Mouse (Mus musculus) left cerebral cortex, postnatal 10 days (tissue): ENCODE data around the gene Gm47995. TPM values are rescaled to one million over a fixed set of nuclear protein-coding genes. Genes with fewer than 3 reads are reported as not detected.
"Not testable (repeated sequence)": the region's sequence is repeated elsewhere in the genome, so short reads cannot be mapped to it uniquely, and the experiment has no call there.

Experiments
- DNase-seq, 2 experiments: peaks; one replicate each; pipeline ENCODE4 v3.0.0; 2021 to 2022; ENCODE audit warnings: low spot score in 2 of 2, mixed read lengths in 1 of 2; ENCODE audit errors: extremely low spot score in 1 of 2
- intact Hi-C: fragments of 180-260 bp; cut with DNase I; formaldehyde crosslinking; loops from one replicate; pipeline ENCODE4 v1.15.1; 2025
- total RNA-seq, 2 experiments: library from RNA; stranded (reverse); gene quantifications; 2 replicates each; pipeline ENCODE4 v1.2.3; 2021

The Gm47995 gene
- total RNA-seq: not detected

- DNase-seq, intact Hi-C loops: not testable (repeated sequence)
These were observed at the start of gene Gm47995 for GRCm38 (mm10) chr1:151198120-151198519. Gm47995 (plus strand) TSS chr1:151198448.

GRCm38 (mm10) chr1:151150211-151150610 is 48.0 kb upstream of the Gm47995 start:
- intact Hi-C loops: loop anchor here (5.0 kb wide), 1 partner anchor 68 kb away; no protein-coding TSS in a partner anchor
- no peak for DNase-seq

GRCm38 (mm10) chr1:151151089-151151488 is 47.2 kb upstream of the Gm47995 start:
- intact Hi-C loops: loop anchor here (5.0 kb wide), 1 partner anchor 69 kb away; no protein-coding TSS in a partner anchor
- DNase-seq: no peak

GRCm38 (mm10) chr1:151153056-151153652 is 45.1 kb upstream of the Gm47995 start:
- no peak for DNase-seq
- intact Hi-C loops: loop anchor here (5.0 kb wide), 1 partner anchor 71 kb away; no protein-coding TSS in a partner anchor

GRCm38 (mm10) chr1:151154131-151154530 is 44.1 kb upstream of the Gm47995 start:
- intact Hi-C loops: loop anchor here (5.0 kb wide), 1 partner anchor 72 kb away; no protein-coding TSS in a partner anchor
- not testable (repeated sequence) for DNase-seq

DNA sequence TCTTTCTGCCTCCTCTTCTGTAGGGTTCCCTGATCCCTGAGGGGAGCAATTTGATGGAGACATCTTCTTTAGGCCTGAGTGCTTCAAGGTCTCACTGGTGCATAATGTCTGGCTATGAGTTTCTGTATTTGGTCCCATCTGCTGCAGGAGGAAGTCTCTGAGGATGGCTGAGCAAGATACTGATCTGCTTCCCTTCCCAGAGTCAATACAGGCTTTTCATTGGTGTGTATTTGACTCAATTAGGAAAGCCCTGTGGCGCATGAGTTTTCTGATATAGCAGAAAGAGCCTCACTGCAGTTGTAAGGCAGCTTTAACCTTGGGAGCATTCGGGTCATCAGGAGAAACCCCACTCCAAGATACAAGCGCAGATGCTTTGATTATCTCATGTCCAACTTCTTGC is 42.1 kb upstream of the Gm47995 start:
- no peak for DNase-seq
- intact Hi-C loops: no loop called here

DNA sequence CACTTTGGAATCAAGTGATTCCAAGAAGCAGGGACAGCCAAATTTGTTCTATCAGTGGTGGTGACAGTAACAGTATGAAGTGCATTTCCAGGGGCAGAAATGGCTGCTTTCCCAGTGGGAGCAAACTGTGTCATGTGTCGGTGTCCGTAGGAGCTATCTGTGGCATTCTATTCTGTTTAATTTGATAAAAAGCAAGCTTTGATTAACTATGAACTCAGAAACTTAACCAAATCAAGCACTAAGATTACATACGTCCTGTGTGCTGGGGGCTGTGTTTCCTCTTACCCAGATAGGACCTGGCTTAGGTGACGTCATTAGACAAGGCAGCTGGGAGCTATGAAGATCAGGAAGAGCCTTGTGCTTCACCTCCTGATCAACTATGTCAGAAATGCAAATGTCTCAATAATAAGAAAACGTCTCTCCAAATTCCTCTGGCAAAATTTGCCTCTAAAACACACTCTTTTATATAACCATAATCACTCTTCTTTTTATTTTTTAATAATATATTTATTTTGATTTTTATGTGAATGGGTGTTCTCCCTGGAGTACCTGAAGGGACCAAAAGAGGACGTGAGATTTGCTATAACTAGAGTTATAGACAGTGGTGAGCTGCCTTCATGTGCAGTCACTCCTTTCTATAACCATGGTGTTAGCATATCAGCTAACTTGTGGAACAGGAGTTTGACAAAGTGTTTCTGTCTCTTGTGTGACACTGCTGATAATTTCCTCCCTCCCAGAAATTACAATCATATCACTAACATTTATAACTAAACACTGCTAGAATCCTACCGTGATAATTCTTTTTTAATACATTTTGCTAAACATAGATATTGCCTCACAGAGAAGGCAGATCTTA is 41.2 kb upstream of the Gm47995 start:
- intact Hi-C loops: no loop called here
- no peak for DNase-seq

GRCm38 (mm10) chr1:151157963-151158856 is 40.0 kb upstream of the Gm47995 start:
- intact Hi-C loops: no loop called here
- DNase-seq: no peak

DNA sequence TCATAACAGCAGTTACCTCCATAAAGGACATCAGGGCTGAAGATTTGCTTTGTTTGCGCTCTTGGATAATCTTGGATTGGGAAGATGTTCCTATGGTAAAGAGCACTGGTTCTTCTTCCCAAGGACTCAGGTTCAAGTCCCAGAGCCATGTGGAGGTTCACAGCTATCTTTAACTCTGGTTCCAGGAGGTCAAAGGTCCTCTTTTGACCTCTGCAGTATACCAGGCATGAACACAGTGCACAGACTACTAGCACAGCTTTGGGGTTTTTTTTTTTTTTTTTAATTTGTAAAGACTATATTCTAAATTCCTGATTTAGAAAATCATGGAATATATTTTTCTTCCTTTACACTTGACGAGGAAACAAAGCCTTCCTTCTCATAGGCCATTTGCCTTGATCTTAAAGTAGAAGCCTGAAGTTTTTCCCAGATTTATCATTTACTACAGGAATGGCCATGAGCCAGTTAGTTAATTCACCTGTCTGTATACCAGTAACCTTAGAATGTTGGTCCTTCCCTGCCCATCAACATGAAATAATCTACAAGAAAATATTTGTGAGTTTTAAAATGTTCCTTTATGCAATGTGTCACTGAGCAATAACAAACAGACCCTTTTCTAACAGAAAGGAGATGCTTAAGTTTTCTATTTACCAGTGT is 39.3 kb upstream of the Gm47995 start:
- no peak for DNase-seq
- intact Hi-C loops: no loop called here

DNA sequence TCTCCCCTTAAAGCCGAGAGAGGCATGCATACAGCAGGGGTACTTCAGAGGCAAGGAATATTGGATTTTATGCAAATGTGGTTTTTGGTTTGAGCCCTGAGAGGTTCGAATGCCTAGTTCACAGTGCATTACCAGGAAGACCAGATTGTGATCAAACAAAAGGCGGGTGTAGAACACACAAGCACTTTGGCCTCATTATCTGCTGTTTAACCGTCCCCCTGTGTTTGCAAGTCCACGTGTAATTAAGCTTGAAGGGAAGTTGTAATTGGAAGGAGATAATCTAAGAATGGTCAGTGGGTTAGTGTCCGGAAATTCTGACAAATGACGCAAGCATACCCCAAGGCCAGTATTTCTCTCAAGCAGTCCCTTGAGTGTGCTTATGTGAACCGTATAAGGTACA is 32.2 kb upstream of the Gm47995 start:
- no peak for DNase-seq
- intact Hi-C loops: no loop called here

- DNase-seq: no peak
- intact Hi-C loops: no loop called here
These were observed 30.8 kb upstream of the Gm47995 start for GRCm38 (mm10) chr1:151167297-151168047.

- intact Hi-C loops: no loop called here
- DNase-seq: no peak
These were observed 29.6 kb upstream of the Gm47995 start for GRCm38 (mm10) chr1:151168637-151169036.

- peak in 1 of 2 experiments; percentile 26 for DNase-seq
- intact Hi-C loops: no loop called here
These were observed 26.4 kb upstream of the Gm47995 start for GRCm38 (mm10) chr1:151171572-151172461.

DNA sequence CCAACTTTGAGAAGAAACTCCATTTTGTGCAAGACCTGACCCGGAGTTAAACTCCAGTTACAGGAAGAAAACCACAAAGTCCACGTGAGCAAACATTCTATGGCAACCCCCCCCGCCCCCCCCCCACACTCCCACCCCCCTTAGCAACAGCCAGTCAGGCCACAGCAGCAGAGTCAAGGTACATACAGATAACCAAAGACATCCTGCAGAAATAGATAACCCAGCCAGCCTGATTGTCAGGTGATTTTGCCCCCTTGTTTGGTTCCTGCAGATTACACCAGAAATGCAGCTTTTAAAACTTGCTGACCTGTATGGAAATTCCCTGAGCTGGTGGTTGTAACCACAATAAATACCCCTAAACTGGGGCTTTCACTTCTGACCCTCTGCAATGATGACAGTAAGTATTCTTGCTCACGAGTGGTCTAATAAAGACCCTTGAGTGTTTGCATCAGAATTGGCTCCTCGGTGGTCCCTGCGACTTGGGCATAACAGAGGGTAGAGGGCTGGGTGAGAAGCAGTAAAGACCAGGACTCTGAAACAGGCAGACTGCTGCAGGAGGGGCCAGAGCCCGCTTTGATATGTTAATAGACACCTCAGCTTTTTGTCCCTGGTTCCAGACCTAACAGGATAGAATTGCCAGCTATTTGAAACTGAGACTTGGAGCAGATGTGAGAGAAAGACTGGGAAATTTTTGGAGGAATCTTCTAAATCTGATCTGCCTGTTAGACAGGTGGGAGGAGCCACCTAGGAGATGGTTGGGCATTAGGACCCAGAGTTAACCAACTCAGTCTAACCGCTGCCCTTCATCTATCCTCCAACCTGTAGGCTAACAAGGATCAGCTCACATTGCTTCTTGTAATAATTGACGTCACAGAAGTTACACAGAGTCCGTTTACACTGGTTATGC is 21.0 kb upstream of the Gm47995 start:
- intact Hi-C loops: no loop called here
- no peak for DNase-seq

DNA sequence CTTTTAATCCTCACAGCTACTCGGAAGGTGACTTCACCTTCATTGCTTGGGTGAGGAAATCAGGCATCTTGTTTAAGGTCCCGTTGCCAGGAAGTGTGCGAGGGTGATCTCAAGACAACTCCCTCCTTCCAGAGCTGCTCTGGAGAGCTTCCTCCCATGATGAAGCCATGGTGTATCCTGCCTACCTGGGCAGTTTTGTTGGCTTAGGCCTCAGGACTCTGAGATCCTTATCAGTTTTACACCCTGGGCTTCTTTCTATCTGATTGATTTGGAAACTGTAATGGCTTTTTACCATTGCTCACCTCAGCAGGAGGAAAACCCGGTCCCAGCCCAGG is 20.3 kb upstream of the Gm47995 start:
- intact Hi-C loops: no loop called here
- no peak for DNase-seq

- DNase-seq: no peak
- intact Hi-C loops: no loop called here
These were observed 19.7 kb upstream of the Gm47995 start for GRCm38 (mm10) chr1:151178505-151179083.
